ENCODE assay signal across 13 mouse cellular contexts in the genomic region with DNA sequence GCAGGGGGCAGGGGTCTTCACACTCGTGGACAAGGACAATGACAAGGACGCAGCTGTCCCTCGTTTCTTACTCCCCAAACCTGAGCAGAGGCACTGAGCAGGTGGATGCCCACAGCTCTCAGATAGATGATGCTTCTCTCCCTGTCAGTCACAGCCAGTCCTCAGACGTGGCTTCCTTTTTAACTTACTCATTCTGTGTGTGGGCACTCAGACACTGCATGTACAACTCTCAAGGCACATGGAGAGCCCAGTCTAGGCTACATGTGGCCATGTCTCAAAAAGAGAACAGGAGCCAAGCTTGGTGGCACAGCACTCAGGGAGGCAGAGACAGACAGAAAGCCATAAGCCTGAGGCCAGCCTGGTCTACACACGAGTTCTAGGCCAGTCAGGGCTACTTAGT. TPM values are rescaled to one million over a fixed set of nuclear protein-coding genes. Genes with fewer than 3 reads are reported as not detected.
A peak's percentile ranks its signal among the peaks of the same experiment; 100 is the strongest.
DNase-seq lines count a peak whose midpoint lies in the region; ATAC-seq and TF ChIP-seq lines count a peak whose summit lies in the region.
"Had no signal": no experiment of that assay in that cellular context is flagged by ENCODE, and none has a peak within 500 bp of the region (broad histone marks: within the 10 kb centered on the region; RNA-seq: fewer than 3 reads in every experiment).

No protein-coding gene starts in this region.

- peaks cover 35% of the 10 kb centered on the region for H3K4me1 ChIP-seq in heart, embryonic 15.5 days (replicated peaks)
- H3K4me1 ChIP-seq in lung, postnatal 0 days (ENCODE audit: insufficient read depth, low read depth, low read length) = peaks cover 17% of the 10 kb centered on the region; the same call in 1 of the 2 replicates
- H3K4me1 ChIP-seq in intestine, postnatal 0 days (replicated peaks; ENCODE audit: control insufficient read depth, insufficient read depth, low read length) = peaks cover 12% of the 10 kb centered on the region; the same call in 1 of the 2 replicates
- H3K4me1 ChIP-seq in stomach, postnatal 0 days (replicated peaks; ENCODE audit: control insufficient read depth, insufficient read depth) = peaks cover 10% of the 10 kb centered on the region

- no peaks in the 10 kb centered on the region for H3K9me3 ChIP-seq in heart, embryonic 15.5 days (replicated peaks)
- H3K9me3 ChIP-seq in lung, postnatal 0 days (ENCODE audit: low read length) = no peaks in the 10 kb centered on the region
- no peaks in the 10 kb centered on the region for H3K9me3 ChIP-seq in intestine, postnatal 0 days (ENCODE audit: control insufficient read depth)
- H3K9me3 ChIP-seq in stomach, postnatal 0 days (ENCODE audit: control insufficient read depth, low read length) = no peaks in the 10 kb centered on the region

- H3K9ac ChIP-seq in heart, embryonic 15.5 days = no peak overlapping the region
- H3K9ac ChIP-seq in lung, postnatal 0 days (replicated peaks; ENCODE audit: low read depth) = no peak overlapping the region
- 0 out of 2 replicates have a peak overlapping the region, but pooled peaks have one; percentile 17 for H3K9ac ChIP-seq in intestine, postnatal 0 days (ENCODE audit: low read depth, low read length)
- H3K9ac ChIP-seq in stomach, postnatal 0 days (ENCODE audit: low read length) = peak overlapping the region; percentile 18; the same call in 1 of the 2 replicates

- H3K27me3 ChIP-seq in heart, embryonic 15.5 days = no peaks in the 10 kb centered on the region
- H3K27me3 ChIP-seq in lung, postnatal 0 days (replicated peaks; ENCODE audit: insufficient read depth, low read length) = no peaks in the 10 kb centered on the region
- no peaks in the 10 kb centered on the region for H3K27me3 ChIP-seq in intestine, postnatal 0 days (replicated peaks; ENCODE audit: control insufficient read depth, insufficient read depth, low read length)
- H3K27me3 ChIP-seq in stomach, postnatal 0 days (ENCODE audit: control insufficient read depth, insufficient read depth, low read length) = no peaks in the 10 kb centered on the region

- peak overlapping the region; percentile 32; the same call in 1 of the 2 replicates for H3K4me2 ChIP-seq in heart, embryonic 15.5 days
- H3K4me2 ChIP-seq in lung, postnatal 0 days (replicated peaks; ENCODE audit: low read depth, low read length) = no peak overlapping the region
- 0 out of 2 replicates have a peak overlapping the region, but pooled peaks have one; percentile 54 for H3K4me2 ChIP-seq in intestine, postnatal 0 days (replicated peaks; ENCODE audit: low read depth)
- 0 out of 2 replicates have a peak overlapping the region, but pooled peaks have one; percentile 9 for H3K4me2 ChIP-seq in stomach, postnatal 0 days (replicated peaks; ENCODE audit: low read depth)

- no peak overlapping the region for H3K4me3 ChIP-seq in heart, embryonic 15.5 days
- no peak overlapping the region for H3K4me3 ChIP-seq in lung, postnatal 0 days (ENCODE audit: low read depth, low read length)
- no peak overlapping the region for H3K4me3 ChIP-seq in intestine, postnatal 0 days (ENCODE audit: low read depth, low read length)
- H3K4me3 ChIP-seq in stomach, postnatal 0 days (ENCODE audit: low read depth, low read length) = no peak overlapping the region

- TF ChIP-seq EP300 in lung, postnatal 0 days (IDR thresholded peaks at IDR 0.05) = no peak
- TF ChIP-seq EP300 in stomach, postnatal 0 days (optimal IDR thresholded peaks at IDR 0.05) = no peak

- DNase-seq in heart, postnatal 10 days = no peak
- DNase-seq in lung, postnatal 0 days (ENCODE audit: low spot score) = no peak
- no peak for DNase-seq in lung, postnatal 36 days
- no peak for DNase-seq in stomach, postnatal 0 days (ENCODE audit: low spot score)
- no peak for DNase-seq in left cerebral cortex, adult 11 months (ENCODE audit: low spot score)
- DNase-seq: cerebellum, adult 11-12 months; thymus, postnatal 4 days had no signal

- TF ChIP-seq CTCF in lung, postnatal 0 days (IDR thresholded peaks at IDR 0.05) = no peak
- TF ChIP-seq CTCF in intestine, postnatal 0 days (IDR thresholded peaks at IDR 0.05; ENCODE audit: low read depth) = no peak
- TF ChIP-seq CTCF in stomach, postnatal 0 days (IDR thresholded peaks at IDR 0.05; ENCODE audit: low read depth) = no peak

- intact Hi-C loops in heart, postnatal 10 days (cut with DNase I) = no loop called here

- H3K27ac ChIP-seq in heart, embryonic 15.5 days = peak overlapping the region; percentile 86
- 0 out of 2 replicates have a peak overlapping the region, but pooled peaks have one; percentile 34 for H3K27ac ChIP-seq in lung, postnatal 0 days (ENCODE audit: low read length)
- H3K27ac ChIP-seq in intestine, postnatal 0 days (ENCODE audit: low read depth, low read length) = peak overlapping the region; percentile 84
- peak overlapping the region; percentile 90 for H3K27ac ChIP-seq in stomach, postnatal 0 days (replicated peaks)

- 53% methylated on average over 5 of the region's 5 CpGs for WGBS in heart, embryonic 15.5 days
- 63% methylated on average over 5 of the region's 5 CpGs for WGBS in lung, postnatal 0 days
- WGBS in intestine, postnatal 0 days = 57% methylated on average over 5 of the region's 5 CpGs
- WGBS in stomach, postnatal 0 days = 63% methylated on average over 5 of the region's 5 CpGs

- ATAC-seq in heart, embryonic 15.5 days (replicated peaks; ENCODE audit: insufficient number of reproducible peaks, insufficient read depth, low FRiP score, low read depth) = no peak
- no peak for ATAC-seq in lung, postnatal 0 days
- ATAC-seq in intestine, postnatal 0 days = no peak
- no peak for ATAC-seq in stomach, postnatal 0 days (ENCODE audit: low FRiP score, low TSS enrichment)

- no peaks in the 10 kb centered on the region for H3K36me3 ChIP-seq in heart, embryonic 15.5 days
- no peaks in the 10 kb centered on the region for H3K36me3 ChIP-seq in lung, postnatal 0 days (ENCODE audit: insufficient read depth, low read length)
- no peaks in the 10 kb centered on the region for H3K36me3 ChIP-seq in intestine, postnatal 0 days (ENCODE audit: control insufficient read depth, insufficient read depth)
- no peaks in the 10 kb centered on the region for H3K36me3 ChIP-seq in stomach, postnatal 0 days (ENCODE audit: control insufficient read depth, insufficient read depth, low read length)

RNA-seq across cellular contexts. Expression of gene Cmtm4, which starts 19.6 kb away (rescaled TPM):
- polyA plus RNA-seq in heart, embryonic 15.5 days (2015; fragmentation: Nextera tagmentation; extraction: Ambion mirVana) = 1.3 and 1.5 TPM in 2 replicates
- total RNA-seq in heart, postnatal 10 days (2021) = 10 to 100 TPM; 16.4 to 16.8 TPM
- polyA plus RNA-seq in lung, postnatal 0 days (2015; fragmentation: Nextera tagmentation; extraction: Ambion mirVana) = 3.5 TPM in 2 replicates
- polyA plus RNA-seq in intestine, postnatal 0 days (2015; fragmentation: Nextera tagmentation; extraction: Ambion mirVana) = 5.9 and 6.7 TPM in 2 replicates
- polyA plus RNA-seq in stomach, postnatal 0 days (2015; fragmentation: Nextera tagmentation; extraction: Ambion mirVana) = 4.6 and 4.8 TPM in 2 replicates

RNA-seq across cellular contexts. Expression of gene Cmtm3, which starts 36.7 kb away (rescaled TPM):
- polyA plus RNA-seq in heart, embryonic 15.5 days (2015; fragmentation: Nextera tagmentation; extraction: Ambion mirVana) = 82.3 and 90.3 TPM in 2 replicates
- total RNA-seq in heart, postnatal 10 days (2021) = 10 to 100 TPM; 45.9 to 52.0 TPM
- polyA plus RNA-seq in lung, postnatal 0 days (2015; fragmentation: Nextera tagmentation; extraction: Ambion mirVana) = 98.3 and 117 TPM in 2 replicates
- 40.3 and 40.5 TPM in 2 replicates for polyA plus RNA-seq in intestine, postnatal 0 days (2015; fragmentation: Nextera tagmentation; extraction: Ambion mirVana)
- 48.4 and 52.1 TPM in 2 replicates for polyA plus RNA-seq in stomach, postnatal 0 days (2015; fragmentation: Nextera tagmentation; extraction: Ambion mirVana)

RNA-seq across cellular contexts. Expression of gene Cmtm2b, which starts 53.9 kb away (rescaled TPM):
- polyA plus RNA-seq in heart, embryonic 15.5 days (2015; fragmentation: Nextera tagmentation; extraction: Ambion mirVana) = not detected in 2 replicates
- not detected for total RNA-seq in heart, postnatal 10 days (2021)
- not detected in 2 replicates for polyA plus RNA-seq in lung, postnatal 0 days (2015; fragmentation: Nextera tagmentation; extraction: Ambion mirVana)
- not detected in 2 replicates for polyA plus RNA-seq in intestine, postnatal 0 days (2015; fragmentation: Nextera tagmentation; extraction: Ambion mirVana)
- not detected in 2 replicates for polyA plus RNA-seq in stomach, postnatal 0 days (2015; fragmentation: Nextera tagmentation; extraction: Ambion mirVana)
- total RNA-seq: ES-E14; left cerebral cortex, adult 18-20 months; neutrophil, adult 5-6 weeks had no signal

RNA-seq across cellular contexts. Expression of gene Gm11020, which starts 54.6 kb away (rescaled TPM):
- not detected in 2 replicates for polyA plus RNA-seq in heart, embryonic 15.5 days (2015; fragmentation: Nextera tagmentation; extraction: Ambion mirVana)
- not detected for total RNA-seq in heart, postnatal 10 days (2021)
- polyA plus RNA-seq in lung, postnatal 0 days (2015; fragmentation: Nextera tagmentation; extraction: Ambion mirVana) = not detected in 2 replicates
- polyA plus RNA-seq in intestine, postnatal 0 days (2015; fragmentation: Nextera tagmentation; extraction: Ambion mirVana) = not detected in 2 replicates
- not detected in 2 replicates for polyA plus RNA-seq in stomach, postnatal 0 days (2015; fragmentation: Nextera tagmentation; extraction: Ambion mirVana)
- total RNA-seq: ES-E14; left cerebral cortex, adult 18-20 months; neutrophil, adult 5-6 weeks had no signal
- polyA plus RNA-seq: gonadal fat pad, adult 2 months had no signal

Comparison
In these comparisons a context has a peak if more than half of its experiments do, and no peak if none do; other contexts are left out.
1. H3K27ac ChIP-seq: peak in every context shown above with its lines; median percentile 90 in stomach, postnatal 0 days; 86 in heart, embryonic 15.5 days; 84 in intestine, postnatal 0 days; 34 in lung, postnatal 0 days.
2. H3K9ac ChIP-seq: peak in intestine, postnatal 0 days (single experiment) and stomach, postnatal 0 days (single experiment); none in heart, embryonic 15.5 days (single experiment) and lung, postnatal 0 days (single experiment).